Mouse (Mus musculus) cerebellum, adult 9-10 months (tissue): ENCODE data around the gene Zbtb7b.

Experiments used
- DNase-seq: peaks from one replicate; pipeline ENCODE4 v3.0.0; 2022

Gene Zbtb7b

GRCm38 (mm10) chr3:89332476-89332875 lies 62.1 kb downstream of the Zbtb7b start:
- no peak for DNase-seq

GRCm38 (mm10) chr3:89332013-89332412 lies 62.6 kb downstream of the Zbtb7b start:
- no peak for DNase-seq

- DNase-seq = no peak
These were observed 63.0 kb downstream of the Zbtb7b start for GRCm38 (mm10) chr3:89331561-89331960.

- no peak for DNase-seq
These were observed 63.6 kb downstream of the Zbtb7b start for GRCm38 (mm10) chr3:89330948-89331347.

GRCm38 (mm10) chr3:89330346-89330745 lies 64.2 kb downstream of the Zbtb7b start:
- DNase-seq = no peak

- DNase-seq = no peak
These were observed 66.0 kb downstream of the Zbtb7b start for GRCm38 (mm10) chr3:89328623-89329022.
